Mouse (Mus musculus): ENCODE measurements around the gene Dis3l2. TPM values are rescaled to one million over a fixed set of nuclear protein-coding genes. Genes with fewer than 3 reads are reported as not detected.

The Dis3l2 gene
- polyA plus RNA-seq, 1 experiment from 2014 or later: 26.4 TPM

GRCm38 (mm10) chr1:86955801-86956200 is 252.2 kb downstream of the Dis3l2 start:
- no peak overlapping the region for H3K4me2 ChIP-seq (replicated peaks; ENCODE audit: low read depth, low read length)
- H3K27me3 ChIP-seq (ENCODE audit: control insufficient read depth, insufficient read depth, low read length): no peaks in the 10 kb centered on the region
- no peaks in the 10 kb centered on the region for H3K36me3 ChIP-seq (ENCODE audit: control insufficient read depth, insufficient read depth, low read length)
- no peak for ATAC-seq (ENCODE audit: insufficient number of reproducible peaks, insufficient read depth, low FRiP score, low read depth)
- no peaks in the 10 kb centered on the region for H3K4me1 ChIP-seq (ENCODE audit: control insufficient read depth, insufficient read depth, low read length)
- no peaks in the 10 kb centered on the region for H3K9me3 ChIP-seq (ENCODE audit: control insufficient read depth, low read depth, low read length)
- no peak overlapping the region for H3K4me3 ChIP-seq (ENCODE audit: low read depth, low read length)
- no peak overlapping the region for H3K9ac ChIP-seq (replicated peaks; ENCODE audit: low read depth, low read length)
- H3K27ac ChIP-seq (ENCODE audit: low read length): no peak overlapping the region

GRCm38 (mm10) chr1:86968261-86968964 is 264.8 kb downstream of the Dis3l2 start:
- Histone ChIP-seq H3K9me3 (ENCODE audit: control insufficient read depth, low read depth, low read length) (no peaks in the 10 kb centered on the region), H3K4me3 (ENCODE audit: low read depth, low read length) (no peak overlapping the region), H3K36me3 (ENCODE audit: control insufficient read depth, insufficient read depth, low read length) (0 out of 2 replicates have a peak, but pooled peaks cover 2% of the 10 kb centered on the region), H3K27me3 (ENCODE audit: control insufficient read depth, insufficient read depth, low read length) (no peaks in the 10 kb centered on the region), H3K4me2 (replicated peaks; ENCODE audit: low read depth, low read length) (no peak overlapping the region), H3K9ac (replicated peaks; ENCODE audit: low read depth, low read length) (no peak overlapping the region), H3K27ac (ENCODE audit: low read length) (no peak overlapping the region), H3K4me1 (ENCODE audit: control insufficient read depth, insufficient read depth, low read length) (no peaks in the 10 kb centered on the region)
- 52% methylated on average over 6 of the region's 6 CpGs for WGBS
- ATAC-seq (ENCODE audit: insufficient number of reproducible peaks, insufficient read depth, low FRiP score, low read depth): no peak

DNA sequence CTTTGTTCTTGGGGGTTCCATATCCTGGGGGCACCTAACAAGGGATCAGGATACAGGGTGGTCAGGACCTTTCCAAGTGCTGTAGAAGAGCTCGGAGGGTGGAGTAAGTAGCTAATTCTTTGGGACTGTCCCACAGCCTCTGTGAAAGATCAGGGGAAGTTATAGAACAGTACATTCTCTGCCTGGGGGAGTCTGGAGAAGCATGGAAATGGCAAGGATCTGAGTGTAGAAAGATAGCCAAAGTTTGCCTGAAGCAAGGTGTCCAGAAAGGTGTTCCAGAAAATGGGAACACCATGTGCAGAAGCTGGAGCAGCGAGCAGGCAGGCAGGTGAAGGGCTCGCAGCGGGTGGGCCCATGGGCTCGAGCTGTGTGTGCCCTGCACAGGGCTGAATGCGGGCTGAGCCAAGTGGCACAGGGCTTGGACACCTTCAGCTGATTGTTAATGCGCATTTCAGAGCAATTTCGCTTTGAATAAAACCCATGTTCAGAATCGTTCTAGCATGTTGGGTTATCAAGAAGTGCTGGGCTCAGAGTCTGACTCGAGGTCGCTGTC is 265.6 kb downstream of the Dis3l2 start:
- H3K27me3 ChIP-seq (ENCODE audit: control insufficient read depth, insufficient read depth, low read length): no peaks in the 10 kb centered on the region
- ATAC-seq (ENCODE audit: insufficient number of reproducible peaks, insufficient read depth, low FRiP score, low read depth): no peak

GRCm38 (mm10) chr1:86972693-86973092 is 269.1 kb downstream of the Dis3l2 start:
- Histone ChIP-seq H3K27ac (ENCODE audit: low read length) (no peak overlapping the region), H3K4me3 (ENCODE audit: low read depth, low read length) (no peak overlapping the region), H3K9me3 (ENCODE audit: control insufficient read depth, low read depth, low read length) (no peaks in the 10 kb centered on the region), H3K36me3 (ENCODE audit: control insufficient read depth, insufficient read depth, low read length) (0 out of 2 replicates have a peak, but pooled peaks cover 4% of the 10 kb centered on the region), H3K4me2 (replicated peaks; ENCODE audit: low read depth, low read length) (no peak overlapping the region), H3K9ac (replicated peaks; ENCODE audit: low read depth, low read length) (no peak overlapping the region), H3K4me1 (ENCODE audit: control insufficient read depth, insufficient read depth, low read length) (no peaks in the 10 kb centered on the region), H3K27me3 (ENCODE audit: control insufficient read depth, insufficient read depth, low read length) (no peaks in the 10 kb centered on the region)
- WGBS: 28% methylated on average over 1 of the region's 1 CpGs
- no peak for ATAC-seq (ENCODE audit: insufficient number of reproducible peaks, insufficient read depth, low FRiP score, low read depth)

More for the DNA sequence above, 265.6 kb downstream of the Dis3l2 start:
- H3K36me3 ChIP-seq (ENCODE audit: control insufficient read depth, insufficient read depth, low read length): 0 out of 2 replicates have a peak, but pooled peaks cover 4% of the 10 kb centered on the region
- no peak overlapping the region for H3K4me2 ChIP-seq (replicated peaks; ENCODE audit: low read depth, low read length)
- WGBS: 89% methylated on average over 11 of the region's 11 CpGs
- H3K4me1 ChIP-seq (ENCODE audit: control insufficient read depth, insufficient read depth, low read length): no peaks in the 10 kb centered on the region
- H3K9me3 ChIP-seq (ENCODE audit: control insufficient read depth, low read depth, low read length): no peaks in the 10 kb centered on the region
- no peak overlapping the region for H3K4me3 ChIP-seq (ENCODE audit: low read depth, low read length)
- H3K27ac ChIP-seq (ENCODE audit: low read length): no peak overlapping the region
- H3K9ac ChIP-seq (replicated peaks; ENCODE audit: low read depth, low read length): no peak overlapping the region

GRCm38 (mm10) chr1:86977018-86977417 is 273.4 kb downstream of the Dis3l2 start:
- 0 out of 2 replicates have a peak, but pooled peaks cover 4% of the 10 kb centered on the region for H3K36me3 ChIP-seq (ENCODE audit: control insufficient read depth, insufficient read depth, low read length)
- no peak overlapping the region for H3K9ac ChIP-seq (replicated peaks; ENCODE audit: low read depth, low read length)
- no peak overlapping the region for H3K4me2 ChIP-seq (replicated peaks; ENCODE audit: low read depth, low read length)
- no peak for ATAC-seq (ENCODE audit: insufficient number of reproducible peaks, insufficient read depth, low FRiP score, low read depth)
- no peaks in the 10 kb centered on the region for H3K4me1 ChIP-seq (ENCODE audit: control insufficient read depth, insufficient read depth, low read length)
- WGBS: 86% methylated on average over 1 of the region's 1 CpGs
- H3K27me3 ChIP-seq (ENCODE audit: control insufficient read depth, insufficient read depth, low read length): no peaks in the 10 kb centered on the region
- H3K9me3 ChIP-seq (ENCODE audit: control insufficient read depth, low read depth, low read length): no peaks in the 10 kb centered on the region
- no peak overlapping the region for H3K4me3 ChIP-seq (ENCODE audit: low read depth, low read length)
- no peak overlapping the region for H3K27ac ChIP-seq (ENCODE audit: low read length)

DNA sequence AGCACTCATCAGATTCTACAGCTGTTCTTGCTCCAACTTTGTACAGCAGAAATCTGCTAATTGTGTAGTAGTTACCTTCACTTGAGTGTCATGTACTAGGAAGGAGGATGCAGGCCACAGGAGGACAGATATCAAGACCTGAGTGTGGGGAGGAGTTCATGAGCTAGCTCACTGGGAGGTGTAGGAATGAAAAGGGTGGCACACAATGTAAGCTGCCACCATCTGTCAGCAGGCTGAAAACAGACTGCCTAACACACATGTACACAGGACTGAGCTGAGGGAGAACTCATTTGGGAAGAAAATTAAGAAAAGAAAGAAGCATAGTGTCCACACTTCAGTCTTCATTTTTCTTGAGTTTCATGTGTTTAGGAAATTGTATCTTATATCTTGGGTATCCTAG is 282.8 kb downstream of the Dis3l2 start:
- no peak overlapping the region for H3K4me2 ChIP-seq (replicated peaks; ENCODE audit: low read depth, low read length)
- H3K36me3 ChIP-seq (ENCODE audit: control insufficient read depth, insufficient read depth, low read length): no peaks in the 10 kb centered on the region
- no peak overlapping the region for H3K4me3 ChIP-seq (ENCODE audit: low read depth, low read length)
- H3K9ac ChIP-seq (replicated peaks; ENCODE audit: low read depth, low read length): no peak overlapping the region
- no peaks in the 10 kb centered on the region for H3K4me1 ChIP-seq (ENCODE audit: control insufficient read depth, insufficient read depth, low read length)
- no peak overlapping the region for H3K27ac ChIP-seq (ENCODE audit: low read length)
- no peak for ATAC-seq (ENCODE audit: insufficient number of reproducible peaks, insufficient read depth, low FRiP score, low read depth)
- H3K27me3 ChIP-seq (ENCODE audit: control insufficient read depth, insufficient read depth, low read length): no peaks in the 10 kb centered on the region
- no peaks in the 10 kb centered on the region for H3K9me3 ChIP-seq (ENCODE audit: control insufficient read depth, low read depth, low read length)

DNA sequence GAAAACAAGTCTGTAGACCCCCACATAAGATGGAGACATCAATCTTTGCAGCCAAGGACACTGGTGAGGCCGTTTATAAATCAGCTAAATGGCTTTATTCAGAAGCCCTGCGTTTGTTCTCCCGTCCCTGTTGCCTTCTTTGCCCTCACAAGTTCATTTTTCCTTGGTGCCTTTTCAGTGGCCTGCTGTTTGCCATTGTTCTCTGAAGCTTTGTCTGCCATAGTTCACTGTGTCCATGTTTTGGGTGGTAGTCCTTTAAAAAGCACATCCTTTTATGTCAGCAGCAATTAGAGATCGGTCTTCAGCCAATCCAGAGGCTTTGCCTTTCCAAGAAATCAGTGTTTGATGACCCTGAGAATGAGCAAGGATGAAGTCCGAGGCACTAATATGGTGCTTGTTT is 289.2 kb downstream of the Dis3l2 start:
- WGBS: 67% methylated on average over 5 of the region's 5 CpGs
- Histone ChIP-seq H3K36me3 (ENCODE audit: control insufficient read depth, insufficient read depth, low read length) (no peaks in the 10 kb centered on the region), H3K4me1 (ENCODE audit: control insufficient read depth, insufficient read depth, low read length) (no peaks in the 10 kb centered on the region), H3K27me3 (ENCODE audit: control insufficient read depth, insufficient read depth, low read length) (no peaks in the 10 kb centered on the region), H3K9ac (replicated peaks; ENCODE audit: low read depth, low read length) (no peak overlapping the region), H3K9me3 (ENCODE audit: control insufficient read depth, low read depth, low read length) (no peaks in the 10 kb centered on the region), H3K4me3 (ENCODE audit: low read depth, low read length) (no peak overlapping the region), H3K4me2 (replicated peaks; ENCODE audit: low read depth, low read length) (no peak overlapping the region), H3K27ac (ENCODE audit: low read length) (no peak overlapping the region)
- ATAC-seq (ENCODE audit: insufficient number of reproducible peaks, insufficient read depth, low FRiP score, low read depth): no peak

DNA sequence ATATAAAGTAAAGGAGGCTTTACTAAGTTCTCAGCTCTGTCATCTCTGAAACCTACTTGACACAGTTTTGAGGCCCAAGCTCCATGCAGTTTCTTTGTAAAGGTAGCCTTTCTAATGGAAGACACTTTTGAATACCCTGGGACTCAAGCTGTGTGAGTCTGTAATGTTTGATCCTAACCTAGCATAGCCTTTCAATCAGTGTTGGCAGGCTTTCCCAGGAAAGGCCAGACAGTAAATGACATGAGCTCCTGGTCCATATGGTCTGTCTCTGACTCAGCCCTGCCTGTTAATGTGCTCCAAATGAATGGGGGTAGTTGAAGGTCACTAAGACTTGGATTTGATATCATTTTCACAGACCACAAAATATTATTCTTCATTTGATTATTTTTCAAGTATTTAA is 290.4 kb downstream of the Dis3l2 start:
- Histone ChIP-seq H3K27me3 (ENCODE audit: control insufficient read depth, insufficient read depth, low read length) (no peaks in the 10 kb centered on the region), H3K9ac (replicated peaks; ENCODE audit: low read depth, low read length) (no peak overlapping the region), H3K9me3 (ENCODE audit: control insufficient read depth, low read depth, low read length) (no peaks in the 10 kb centered on the region), H3K4me1 (ENCODE audit: control insufficient read depth, insufficient read depth, low read length) (no peaks in the 10 kb centered on the region), H3K4me2 (replicated peaks; ENCODE audit: low read depth, low read length) (no peak overlapping the region), H3K36me3 (ENCODE audit: control insufficient read depth, insufficient read depth, low read length) (no peaks in the 10 kb centered on the region), H3K27ac (ENCODE audit: low read length) (no peak overlapping the region), H3K4me3 (ENCODE audit: low read depth, low read length) (no peak overlapping the region)
- ATAC-seq (ENCODE audit: insufficient number of reproducible peaks, insufficient read depth, low FRiP score, low read depth): no peak

DNA sequence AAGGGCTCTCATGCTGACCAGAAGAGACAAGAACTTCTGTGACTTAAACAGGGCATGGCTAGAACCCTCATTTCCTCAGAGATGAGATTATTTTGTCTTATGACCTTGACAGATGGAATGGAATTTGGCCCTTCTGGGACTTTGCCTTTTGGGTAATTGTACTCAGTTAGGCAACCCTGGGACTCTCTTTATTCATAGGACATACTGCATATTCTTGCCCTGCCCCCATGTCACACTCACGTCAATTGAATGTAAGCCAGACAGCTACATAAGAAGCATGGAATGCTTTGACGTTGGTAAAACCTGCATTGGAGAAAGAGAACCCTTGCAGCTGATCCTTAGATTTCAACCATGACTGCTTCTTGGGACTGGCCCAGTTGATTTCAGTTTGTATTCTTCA is 294.4 kb downstream of the Dis3l2 start:
- no peak overlapping the region for H3K4me3 ChIP-seq (ENCODE audit: low read depth, low read length)
- H3K27ac ChIP-seq (ENCODE audit: low read length): no peak overlapping the region
- ATAC-seq (ENCODE audit: insufficient number of reproducible peaks, insufficient read depth, low FRiP score, low read depth): no peak
- no peaks in the 10 kb centered on the region for H3K9me3 ChIP-seq (ENCODE audit: control insufficient read depth, low read depth, low read length)
- H3K4me2 ChIP-seq (replicated peaks; ENCODE audit: low read depth, low read length): no peak overlapping the region
- WGBS: 83% methylated on average over 2 of the region's 2 CpGs
- H3K4me1 ChIP-seq (ENCODE audit: control insufficient read depth, insufficient read depth, low read length): no peaks in the 10 kb centered on the region
- H3K9ac ChIP-seq (replicated peaks; ENCODE audit: low read depth, low read length): no peak overlapping the region
- no peaks in the 10 kb centered on the region for H3K36me3 ChIP-seq (ENCODE audit: control insufficient read depth, insufficient read depth, low read length)
- H3K27me3 ChIP-seq (ENCODE audit: control insufficient read depth, insufficient read depth, low read length): no peaks in the 10 kb centered on the region
